Mouse (Mus musculus) CD8-positive naive resting alpha-beta T cell, adult 57 days (primary cell): ENCODE measurements around the gene Hsd3b6. TPM values are rescaled to one million over a fixed set of nuclear protein-coding genes. Genes with fewer than 3 reads are reported as not detected.

Experiments used
- total RNA-seq: library from RNA; stranded (reverse); gene quantifications from one replicate; pipeline ENCODE4 v1.2.4, GENCODE M21; 2023

Hsd3b6 gene
- not detected for total RNA-seq

DNA sequence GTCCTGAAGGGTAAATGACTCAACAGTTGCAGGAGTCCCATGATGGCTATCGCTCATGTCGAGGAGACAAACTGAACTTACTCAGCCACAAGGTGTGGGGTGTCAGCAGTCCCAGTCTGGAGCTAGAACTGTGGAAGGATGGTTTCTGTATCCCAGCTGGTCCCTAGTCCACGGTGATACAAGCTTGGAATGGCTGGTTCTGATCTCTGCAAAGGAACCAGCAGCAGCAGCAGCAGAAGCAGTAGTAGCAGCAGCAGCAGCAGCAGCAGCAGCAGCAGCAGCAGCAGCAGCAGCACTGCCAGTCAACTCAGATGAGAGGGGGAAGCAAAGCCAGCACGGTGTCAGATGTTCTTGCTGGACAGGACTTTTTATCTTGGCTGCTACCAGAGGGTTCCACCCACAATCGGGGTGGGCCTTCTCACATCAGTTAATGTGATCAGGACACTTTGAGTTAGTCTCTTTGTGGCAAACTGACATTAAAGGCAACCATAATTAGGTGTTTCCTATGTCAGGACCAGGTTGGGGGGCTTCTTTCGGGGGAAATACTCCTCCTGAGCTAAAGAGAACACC, at the start of gene Hsd3b6:
Hsd3b6 (minus strand) TSS at position 343 of the 570 bp plus-strand sequence.

DNA sequence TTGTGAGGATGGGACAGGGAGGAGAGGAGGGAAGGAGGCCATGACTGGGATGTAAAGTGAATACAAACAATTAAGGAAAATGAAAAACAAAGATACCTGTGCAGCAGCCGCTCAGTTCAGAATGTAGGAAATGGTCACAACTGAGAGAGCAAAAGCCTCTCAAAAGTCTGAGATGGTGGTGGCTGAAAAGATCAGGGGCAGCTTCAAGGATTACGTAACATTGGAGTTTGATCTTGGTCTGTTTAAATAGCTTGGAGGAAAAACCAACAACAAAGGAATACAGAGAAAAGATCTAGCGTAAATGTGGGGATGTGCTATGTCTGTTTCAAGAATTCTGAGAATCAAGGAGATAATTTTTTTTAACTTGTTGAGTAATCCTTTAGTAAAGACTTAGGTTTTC, 45.3 kb upstream of the Hsd3b6 start, which contains the start of gene Hsd3b1:
Hsd3b1 (minus strand) TSS at position 219 of the 400 bp plus-strand sequence.

Other genes starting within 250 kb of the Hsd3b6 start
- not detected for gene Gm10681, start 225.6 kb downstream of the Hsd3b6 start, total RNA-seq
- gene Hsd3b5, start 184.2 kb downstream of the Hsd3b6 start, total RNA-seq, result not detected
- gene Hsd3b2, start 89.9 kb downstream of the Hsd3b6 start, total RNA-seq, result not detected
- not detected for gene Hsd3b3, start 51.3 kb downstream of the Hsd3b6 start, total RNA-seq
- not detected for gene Hsd3b1, start 45.4 kb upstream of the Hsd3b6 start, total RNA-seq
- gene Hao2, start 78.8 kb upstream of the Hsd3b6 start, total RNA-seq, result not detected